Mouse (Mus musculus) embryonic fibroblast, embryonic 13.5 days (primary cell): ENCODE measurements around the gene Pmpca. TPM values are rescaled to one million over a fixed set of nuclear protein-coding genes. Genes with fewer than 3 reads are reported as not detected.
A peak's percentile ranks its signal among the peaks of the same experiment; 100 is the strongest.

ENCODE experiments used
- H3K27ac ChIP-seq: 2 replicates; pipeline ENCODE4 v1.5.1; 2012; ENCODE audit warnings: low read length, control low read depth, inconsistent platforms; ENCODE audit not compliant: insufficient read depth
- H3K4me1 ChIP-seq: 2 replicates; pipeline ENCODE4 v1.6.1; 2011; ENCODE audit warnings: low read length; ENCODE audit not compliant: control insufficient read depth, insufficient read depth
- H3K4me3 ChIP-seq: 2 replicates; pipeline ENCODE4 v1.5.1; 2011; ENCODE audit warnings: mild to moderate bottlenecking, control low read depth, low read length; ENCODE audit not compliant: insufficient read depth
- CTCF ChIP-seq: IDR thresholded peaks from 2 replicates; pipeline ENCODE4 v1.5.1; 2011; ENCODE audit warnings: mild to moderate bottlenecking, control low read depth, low read length, moderate library complexity, borderline replicate concordance; ENCODE audit not compliant: insufficient read depth
- POLR2A ChIP-seq: IDR thresholded peaks from 2 replicates; pipeline ENCODE4 v1.6.1; 2011; ENCODE audit warnings: low read depth, mild to moderate bottlenecking, control low read depth, low read length, moderate library complexity
- polyA plus RNA-seq: library from polyadenylated mRNA; stranded (reverse); fragments of >200 nt; gene quantifications from 2 replicates; pipeline ENCODE4 v1.2.4, GENCODE M21; 2011; ENCODE audit warnings: low read depth; ENCODE audit not compliant: missing spikeins, insufficient read length

Gene Pmpca
- polyA plus RNA-seq, 1 experiment = 101 TPM

- no peaks in the 10 kb centered on the region; the same call in 1 of the 2 replicates for H3K4me1 ChIP-seq
- no peak overlapping the region for H3K27ac ChIP-seq
- H3K4me3 ChIP-seq = peak overlapping the region; percentile 94
- no peak for TF ChIP-seq POLR2A
- TF ChIP-seq CTCF = no peak
Observed at GRCm38 (mm10) chr2:26443876-26444275, 54.7 kb downstream of the Pmpca start.

- no peaks in the 10 kb centered on the region; the same call in 1 of the 2 replicates for H3K4me1 ChIP-seq
- TF ChIP-seq POLR2A (no peak), CTCF (no peak)
- peak overlapping the region; percentile 85 for H3K27ac ChIP-seq
- H3K4me3 ChIP-seq = peak overlapping the region; percentile 94
Observed at GRCm38 (mm10) chr2:26444368-26444767, 55.2 kb downstream of the Pmpca start.

GRCm38 (mm10) chr2:26444946-26445665 lies 56.0 kb downstream of the Pmpca start, which contains the start of gene Sec16a:
Sec16a (minus strand) TSS chr2:26445216.
- Histone ChIP-seq H3K4me1 (no peaks in the 10 kb centered on the region; the same call in 1 of the 2 replicates), H3K4me3 (peak within 1 kb of the TSS; percentile 94)
- no peak for TF ChIP-seq CTCF
- TF ChIP-seq POLR2A = peak; percentile 92

GRCm38 (mm10) chr2:26445666-26446445 lies 56.7 kb downstream of the Pmpca start:
- H3K27ac ChIP-seq = peak overlapping the region; percentile 94
- H3K4me3 ChIP-seq = peak overlapping the region; percentile 65
- TF ChIP-seq CTCF (no peak), POLR2A (peak; percentile 73)
- H3K4me1 ChIP-seq = no peaks in the 10 kb centered on the region; the same call in 1 of the 2 replicates

More at GRCm38 (mm10) chr2:26444946-26445665, 56.0 kb downstream of the Pmpca start, which contains the start of gene Sec16a:
- peak within 1 kb of the TSS; percentile 94 for H3K27ac ChIP-seq

GRCm38 (mm10) chr2:26446671-26447070 lies 57.5 kb downstream of the Pmpca start:
- peak overlapping the region; percentile 65 for H3K4me3 ChIP-seq
- peak overlapping the region; percentile 94 for H3K27ac ChIP-seq
- TF ChIP-seq CTCF (no peak), POLR2A (no peak)
- no peaks in the 10 kb centered on the region; the same call in 1 of the 2 replicates for H3K4me1 ChIP-seq

Other genes starting within 250 kb of the Pmpca start
- not detected in 2 replicates for gene Lhx3, start 181.1 kb upstream of the Pmpca start, polyA plus RNA-seq
- 19.5 and 19.9 TPM in 2 replicates for gene Qsox2, start 151.8 kb upstream of the Pmpca start, polyA plus RNA-seq
- gene Ccdc187, start 94.8 kb upstream of the Pmpca start, polyA plus RNA-seq = not detected in 2 replicates
- 22.1 and 26.8 TPM in 2 replicates for gene Gpsm1, start 73.8 kb upstream of the Pmpca start, polyA plus RNA-seq
- gene Dnlz, start 37.2 kb upstream of the Pmpca start, polyA plus RNA-seq = 18.2 and 21.2 TPM in 2 replicates
- not detected in 2 replicates for gene Card9, start 28.4 kb upstream of the Pmpca start, polyA plus RNA-seq
- 17.2 and 27.4 TPM in 2 replicates for gene Snapc4, start 8.7 kb upstream of the Pmpca start, polyA plus RNA-seq
- gene Entr1, start within 50 bp of the Pmpca start, polyA plus RNA-seq = 75.7 and 76.1 TPM in 2 replicates
- gene Inpp5e, start 19.9 kb downstream of the Pmpca start, polyA plus RNA-seq = 11.6 and 17.1 TPM in 2 replicates
- gene Sec16a, start 55.9 kb downstream of the Pmpca start, polyA plus RNA-seq = 59.4 and 70.1 TPM in 2 replicates
- gene Notch1, start 127.3 kb downstream of the Pmpca start, polyA plus RNA-seq = 19.2 and 24.3 TPM in 2 replicates
- 11.0 and 13.7 TPM in 2 replicates for gene Egfl7, start 190.7 kb downstream of the Pmpca start, polyA plus RNA-seq
- gene Gm20532, start 197.3 kb downstream of the Pmpca start, polyA plus RNA-seq = not detected in 2 replicates
- 21.4 and 22.4 TPM in 2 replicates for gene Agpat2, start 215.1 kb downstream of the Pmpca start, polyA plus RNA-seq
- gene Fam69b, start 239.1 kb downstream of the Pmpca start, polyA plus RNA-seq = 12.0 and 16.3 TPM in 2 replicates